ENCODE assay signal across 9 mouse cellular contexts in the genomic region with DNA sequence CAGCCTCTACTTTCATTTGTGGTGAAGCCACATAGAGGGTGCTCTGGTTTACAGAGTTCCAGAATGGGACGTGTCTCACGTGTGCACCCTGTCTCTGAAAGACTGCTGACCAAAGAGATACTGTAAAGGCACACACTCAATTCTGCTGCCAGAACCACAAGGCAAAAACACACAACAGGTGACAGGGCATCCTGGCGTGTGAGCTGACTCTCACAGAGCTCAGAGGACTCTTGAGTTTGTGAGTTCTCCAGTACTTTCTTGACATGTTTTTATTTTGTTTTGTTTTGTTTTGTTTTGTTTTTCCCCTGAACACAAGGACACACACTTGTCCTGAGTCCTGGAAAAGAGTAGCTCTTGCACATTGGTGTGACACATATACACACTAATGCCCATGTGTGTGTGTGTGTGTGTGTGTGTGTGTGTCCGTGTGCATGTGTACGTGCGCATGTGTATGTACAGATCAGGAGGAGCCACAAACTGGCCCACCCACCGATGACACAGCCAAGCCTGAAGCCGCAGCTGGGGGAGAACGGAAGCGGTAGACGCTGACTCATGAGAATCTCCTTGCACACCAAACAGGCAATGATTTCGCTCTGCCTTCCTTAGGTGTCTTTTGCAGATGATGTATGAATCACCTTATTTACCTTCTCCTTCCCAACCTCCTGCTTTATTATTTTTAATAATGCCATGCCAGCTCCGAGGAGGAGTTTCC.
DNase-seq lines count a peak whose midpoint lies in the region; ATAC-seq lines count a peak whose summit lies in the region.
"Had no signal": no experiment of that assay in that cellular context is flagged by ENCODE, and none has a peak within 500 bp of the region (broad histone marks: within the 10 kb centered on the region; RNA-seq: fewer than 3 reads in every experiment).

No protein-coding gene starts in this region.

- H3K9ac ChIP-seq in liver, embryonic 15.5 days: no peak overlapping the region
- no peak overlapping the region for H3K9ac ChIP-seq in forebrain, embryonic 16.5 days (replicated peaks; ENCODE audit: low read depth, low read length)

- DNase-seq in heart, adult 18-20 months: peak; percentile 44 to 69
- DNase-seq in heart, embryonic 10.5 days (ENCODE audit: low spot score): no peak
- DNase-seq in 416B (ENCODE audit: low read depth): peak; percentile 71
- peak; percentile 86 for DNase-seq in thymus, postnatal 0 days (ENCODE audit: low spot score)
- DNase-seq in cerebellum, adult 11-12 months: no peak

- H3K36me3 ChIP-seq in heart, embryonic 10.5 days: no peaks in the 10 kb centered on the region
- no peaks in the 10 kb centered on the region for H3K36me3 ChIP-seq in liver, embryonic 15.5 days (replicated peaks)
- no peaks in the 10 kb centered on the region for H3K36me3 ChIP-seq in forebrain, embryonic 16.5 days (ENCODE audit: control insufficient read depth, insufficient read depth)
- H3K36me3 ChIP-seq: G1E had no signal

- ATAC-seq in common myeloid progenitor, adult 5-6 weeks (replicated peaks; ENCODE audit: low read depth, poor library complexity, severe bottlenecking): peak; percentile 96
- peak; percentile 40; the same call in 1 of the 2 replicates for ATAC-seq in liver, embryonic 15.5 days (ENCODE audit: insufficient read depth)
- ATAC-seq in forebrain, embryonic 16.5 days: no peak

- H3K4me1 ChIP-seq in heart, embryonic 10.5 days: no peaks in the 10 kb centered on the region
- H3K4me1 ChIP-seq in liver, embryonic 15.5 days (replicated peaks): no peaks in the 10 kb centered on the region
- no peaks in the 10 kb centered on the region for H3K4me1 ChIP-seq in forebrain, embryonic 16.5 days (replicated peaks; ENCODE audit: control insufficient read depth, insufficient read depth, low read length)

- H3K27ac ChIP-seq in heart, embryonic 10.5 days: no peak overlapping the region
- no peak overlapping the region for H3K27ac ChIP-seq in liver, embryonic 15.5 days (replicated peaks)
- no peak overlapping the region for H3K27ac ChIP-seq in forebrain, embryonic 16.5 days (ENCODE audit: low read length)

- no peaks in the 10 kb centered on the region; the same call in 1 of the 2 replicates for H3K27me3 ChIP-seq in heart, embryonic 10.5 days (ENCODE audit: insufficient read depth, poor library complexity, severe bottlenecking)
- no peaks in the 10 kb centered on the region for H3K27me3 ChIP-seq in liver, embryonic 15.5 days
- no peaks in the 10 kb centered on the region for H3K27me3 ChIP-seq in forebrain, embryonic 16.5 days (replicated peaks; ENCODE audit: control insufficient read depth, insufficient read depth, low read length)

- 86% methylated on average over 13 of the region's 13 CpGs for WGBS in heart, embryonic 10.5 days
- WGBS in liver, embryonic 15.5 days (ENCODE audit: insufficient replicate concordance): 33% methylated on average over 13 of the region's 13 CpGs
- 86% methylated on average over 13 of the region's 13 CpGs for WGBS in forebrain, embryonic 16.5 days

- no peak overlapping the region for H3K4me3 ChIP-seq in heart, embryonic 10.5 days
- no peak overlapping the region for H3K4me3 ChIP-seq in liver, embryonic 15.5 days (replicated peaks)
- H3K4me3 ChIP-seq in forebrain, embryonic 16.5 days (replicated peaks; ENCODE audit: low read length): no peak overlapping the region

- H3K9me3 ChIP-seq in heart, embryonic 10.5 days: no peaks in the 10 kb centered on the region
- no peaks in the 10 kb centered on the region for H3K9me3 ChIP-seq in liver, embryonic 15.5 days (replicated peaks)
- H3K9me3 ChIP-seq in forebrain, embryonic 16.5 days (ENCODE audit: control insufficient read depth, low read length): no peaks in the 10 kb centered on the region

- H3K4me2 ChIP-seq in liver, embryonic 15.5 days: no peak overlapping the region
- H3K4me2 ChIP-seq in forebrain, embryonic 16.5 days (ENCODE audit: low read length): no peak overlapping the region

Comparison
In these comparisons a context has a peak if more than half of its experiments do, and no peak if none do; other contexts are left out.
1. DNase-seq: peak in heart, adult 18-20 months (2 of 2), 416B (single experiment) and thymus, postnatal 0 days (single experiment); none in heart, embryonic 10.5 days (single experiment) and cerebellum, adult 11-12 months (single experiment).